Mouse (Mus musculus) liver, embryonic 14.5 days (tissue): ENCODE data around the gene Rps7. TPM values are rescaled to one million over a fixed set of nuclear protein-coding genes. Genes with fewer than 3 reads are reported as not detected.

Source experiments
- ATAC-seq: fragments of 200-750 bp; cut with Nextera tagmentation; 2 replicates; pipeline ENCODE4 v1.8.0; 2017; ENCODE audit warnings: moderate number of reproducible peaks, mild to moderate bottlenecking, moderate library complexity; ENCODE audit not compliant: insufficient read depth
- DNase-seq, 3 experiments: peaks; one replicate each; pipeline ENCODE4 v3.0.0-alpha.2; 2012 to 2013; ENCODE audit warnings: low read depth in 3 of 3, low spot score in 3 of 3
- H3K27ac ChIP-seq: fragments of 300-500 bp; sonication (generic); 2 replicates; pipeline ENCODE4 v1.5.1; 2014; ENCODE audit warnings: moderate library complexity, mild to moderate bottlenecking, control low read depth, inconsistent platforms
- H3K27me3 ChIP-seq: fragments of 300-500 bp; sonication (generic); 2 replicates; pipeline ENCODE4 v1.6.1; 2014; ENCODE audit warnings: mild to moderate bottlenecking, low read length, moderate library complexity; ENCODE audit not compliant: control insufficient read depth, insufficient read depth
- H3K36me3 ChIP-seq: fragments of 300-500 bp; sonication (generic); replicated peaks from 2 replicates; pipeline ENCODE4 v1.6.1; 2014; ENCODE audit warnings: low read depth; ENCODE audit not compliant: control insufficient read depth, insufficient read depth
- H3K4me1 ChIP-seq, 2 experiments: fragments of 200-500 bp in 1 of 2; fragments of 300-500 bp in 1 of 2; sonication (generic) in 1 of 2; replicated peaks; 2 replicates each; pipeline ENCODE4 v1.6.1; 2012 to 2014; ENCODE audit warnings: antibody characterized with exemption in 1 of 2, inconsistent platforms in 1 of 2, low read length in 1 of 2; ENCODE audit not compliant: control insufficient read depth in 2 of 2, insufficient read depth in 2 of 2
- H3K4me2 ChIP-seq: fragments of 300-500 bp; sonication (generic); 2 replicates; pipeline ENCODE4 v1.6.1; 2014; ENCODE audit warnings: low read depth, mild to moderate bottlenecking, control low read depth, moderate library complexity
- H3K4me3 ChIP-seq, 2 experiments: fragments of 200-500 bp in 1 of 2; fragments of 300-500 bp in 1 of 2; sonication (generic) in 1 of 2; 2 replicates each; pipeline ENCODE4 v1.5.1; 2012 to 2014; ENCODE audit warnings: low read depth in 2 of 2, low read length in 2 of 2, mild to moderate bottlenecking in 2 of 2, control low read depth in 1 of 2, inconsistent platforms in 1 of 2, moderate library complexity in 1 of 2; ENCODE audit not compliant: insufficient read depth in 1 of 2
- H3K9ac ChIP-seq: fragments of 300-500 bp; sonication (generic); replicated peaks from 2 replicates; pipeline ENCODE4 v1.6.1; 2014; ENCODE audit warnings: mild to moderate bottlenecking, control low read depth, moderate library complexity
- H3K9me3 ChIP-seq: fragments of 300-500 bp; sonication (generic); 2 replicates; pipeline ENCODE4 v1.6.1; 2016; ENCODE audit warnings: low read length, mixed read lengths; ENCODE audit not compliant: control insufficient read depth
- CTCF ChIP-seq: IDR thresholded peaks from 2 replicates; pipeline ENCODE4 v1.5.1; 2016; ENCODE audit warnings: antibody characterized with exemption, low read depth, control low read depth
- EP300 ChIP-seq: IDR thresholded peaks from 2 replicates; pipeline ENCODE4 v1.6.1; 2016; ENCODE audit warnings: antibody characterized with exemption, low read depth
- WGBS: fragments of 180-500 bp; shearing (Covaris S2); extraction: QIAGEN DNeasy Blood & Tissue Kit; methylation state at CpG from one replicate; pipeline ENCODE4 v1.1.7; 2014; ENCODE audit not compliant: insufficient replicate concordance; 5-methylcytosine and 5-hydroxymethylcytosine counted together
- polyA plus RNA-seq, 2 experiments: library from polyadenylated mRNA; depleted of rRNA in 1 of 2; stranded (reverse) in 1 of 2; unstranded in 1 of 2; fragments of >200 nt; fragmentation: Nextera tagmentation in 1 of 2; extraction: Ambion mirVana in 1 of 2; gene quantifications; 2 replicates each; pipeline versions ENCODE4 v1.2.1 to v1.2.3; 2012 to 2014

The Rps7 gene
- polyA plus RNA-seq, 2 experiments, result 604 to 640 TPM

- WGBS, result 21% methylated on average over 7 of the region's 7 CpGs
- Histone ChIP-seq H3K9me3 (no peaks in the 10 kb centered on the region), H3K36me3 (no peaks in the 10 kb centered on the region), H3K27ac (no peak overlapping the region), H3K4me2 (no peak overlapping the region), H3K4me1 (peaks cover 4 to 15% of the 10 kb centered on the region in 2 experiments; a peak in 3 of 4 replicates), H3K27me3 (no peaks in the 10 kb centered on the region), H3K9ac (no peak overlapping the region), H3K4me3 (no peak overlapping the region)
- DNase-seq (no peak), ATAC-seq (0 out of 2 replicates have a peak, but pooled peaks have one; percentile 9)
- TF ChIP-seq EP300 (no peak), CTCF (no peak; the same call in 1 of the 2 replicates)
Observed at GRCm38 (mm10) chr12:28621451-28622166, 14.1 kb downstream of the Rps7 start.

GRCm38 (mm10) chr12:28617297-28617696, 18.5 kb downstream of the Rps7 start:
- Histone ChIP-seq H3K4me2 (no peak overlapping the region), H3K9ac (no peak overlapping the region), H3K9me3 (no peaks in the 10 kb centered on the region), H3K36me3 (no peaks in the 10 kb centered on the region), H3K4me1 (peaks cover 4 to 11% of the 10 kb centered on the region in 2 experiments; a peak in 3 of 4 replicates), H3K27ac (no peak overlapping the region), H3K27me3 (no peaks in the 10 kb centered on the region), H3K4me3 (no peak overlapping the region)
- TF ChIP-seq CTCF, result no peak
- TF ChIP-seq EP300, result no peak
- 23% methylated on average over 4 of the region's 4 CpGs for WGBS
- no peak for ATAC-seq
- no peak for DNase-seq

- Histone ChIP-seq H3K9ac (no peak overlapping the region), H3K27ac (no peak overlapping the region), H3K9me3 (no peaks in the 10 kb centered on the region), H3K36me3 (no peaks in the 10 kb centered on the region), H3K4me3 (no peak overlapping the region), H3K4me2 (no peak overlapping the region), H3K27me3 (no peaks in the 10 kb centered on the region), H3K4me1 (no peaks in the 10 kb centered on the region)
- DNase-seq (no peak), ATAC-seq (no peak)
- TF ChIP-seq CTCF (no peak), EP300 (no peak)
- 55% methylated on average over 7 of the region's 7 CpGs for WGBS
Observed at GRCm38 (mm10) chr12:28614401-28614800, 21.4 kb downstream of the Rps7 start.

GRCm38 (mm10) chr12:28612391-28612790, 23.4 kb downstream of the Rps7 start:
- H3K4me2 ChIP-seq, result no peak overlapping the region
- H3K9ac ChIP-seq, result no peak overlapping the region
- DNase-seq, result no peak
- WGBS, result 65% methylated on average over 6 of the region's 6 CpGs
- H3K4me1 ChIP-seq, result no peaks in the 10 kb centered on the region
- no peaks in the 10 kb centered on the region for H3K36me3 ChIP-seq
- TF ChIP-seq CTCF (no peak), EP300 (no peak)
- H3K9me3 ChIP-seq, result no peaks in the 10 kb centered on the region
- no peak overlapping the region for H3K4me3 ChIP-seq
- no peak for ATAC-seq
- no peak overlapping the region for H3K27ac ChIP-seq
- no peaks in the 10 kb centered on the region for H3K27me3 ChIP-seq

- no peaks in the 10 kb centered on the region for H3K4me1 ChIP-seq
- H3K9ac ChIP-seq, result no peak overlapping the region
- H3K36me3 ChIP-seq, result no peaks in the 10 kb centered on the region
- no peaks in the 10 kb centered on the region for H3K9me3 ChIP-seq
- no peak overlapping the region for H3K4me2 ChIP-seq
- H3K27me3 ChIP-seq, result no peaks in the 10 kb centered on the region
- no peak overlapping the region for H3K27ac ChIP-seq
- ATAC-seq (no peak), DNase-seq (no peak)
- 57% methylated on average over 17 of the region's 17 CpGs for WGBS
- H3K4me3 ChIP-seq, result no peak overlapping the region
- TF ChIP-seq CTCF, result no peak
- no peak for TF ChIP-seq EP300
Observed at GRCm38 (mm10) chr12:28607546-28608305, 28.0 kb downstream of the Rps7 start.
